Mouse (Mus musculus) liver, embryonic 14.5 days (tissue): ENCODE measurements at regions not wholly inside any gene's neighbourhood (a gene's known extent, or its start where the extent isn't known, plus 50 kb on each side); places are given as distances from the start of the nearest gene placed in this dataset.

ENCODE experiments used
- CTCF ChIP-seq: IDR thresholded peaks from 2 replicates; pipeline ENCODE4 v1.5.1; 2016; ENCODE audit warnings: antibody characterized with exemption, low read depth, control low read depth
- EP300 ChIP-seq: IDR thresholded peaks from 2 replicates; pipeline ENCODE4 v1.6.1; 2016; ENCODE audit warnings: antibody characterized with exemption, low read depth

- no peak for TF ChIP-seq EP300
- TF ChIP-seq CTCF: no peak
Measured at GRCm38 (mm10) chr12:58654530-58655056, 357.2 kb downstream of the Sec23a start.
